Mouse (Mus musculus) cerebellum, adult 9-10 months (tissue): ENCODE results near the gene Cds1.

Experiments used
- DNase-seq: peaks from one replicate; pipeline ENCODE4 v3.0.0; 2022

The Cds1 gene

GRCm38 (mm10) chr5:101764554-101765347, at the start of gene Cds1:
Gene Cds1, plus strand, starts transcription at chr5:101765130.
- peak; percentile 90 for DNase-seq

- DNase-seq: no peak
These were observed 40.7 kb upstream of the Cds1 start for GRCm38 (mm10) chr5:101724216-101724615.

GRCm38 (mm10) chr5:101724756-101725155, 40.2 kb upstream of the Cds1 start:
- DNase-seq: no peak

GRCm38 (mm10) chr5:101725703-101726102, 39.2 kb upstream of the Cds1 start:
- no peak for DNase-seq

- DNase-seq: no peak
These were observed 38.6 kb upstream of the Cds1 start for GRCm38 (mm10) chr5:101726371-101726770.

DNA sequence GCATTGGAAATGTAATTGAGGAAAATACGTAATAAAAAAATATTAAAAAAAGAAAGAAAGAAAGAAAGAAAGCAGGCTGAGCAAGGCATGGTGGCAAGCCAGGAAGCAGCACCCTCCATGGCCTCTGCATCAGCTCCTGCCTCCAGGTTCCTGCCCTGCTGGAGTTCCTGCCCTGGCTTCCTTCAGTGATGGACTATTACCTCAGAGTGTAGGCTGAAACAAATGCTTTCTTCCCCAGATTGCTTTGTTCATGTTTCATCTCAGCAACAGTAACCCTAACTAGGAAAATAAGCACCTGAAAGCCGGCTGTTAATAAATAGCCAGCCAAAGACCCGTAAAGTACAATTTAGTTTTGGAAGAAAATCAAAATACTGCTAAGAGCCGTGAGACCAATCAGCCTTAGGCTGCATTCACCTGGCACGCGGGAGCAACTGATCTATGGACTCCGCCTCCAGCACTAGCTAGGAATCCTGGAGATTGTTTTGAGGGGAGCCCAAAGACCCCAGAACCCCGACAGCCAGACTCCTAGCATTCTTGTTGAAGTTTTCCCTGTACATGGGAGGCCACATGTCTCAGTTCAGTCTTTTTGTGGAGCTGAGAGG, 36.5 kb upstream of the Cds1 start:
- no peak for DNase-seq

GRCm38 (mm10) chr5:101737341-101737740, 27.6 kb upstream of the Cds1 start:
- no peak for DNase-seq

- no peak for DNase-seq
These were observed 24.3 kb upstream of the Cds1 start for GRCm38 (mm10) chr5:101740471-101741223.

- DNase-seq: no peak
These were observed 23.7 kb upstream of the Cds1 start for GRCm38 (mm10) chr5:101741224-101741591.

DNA sequence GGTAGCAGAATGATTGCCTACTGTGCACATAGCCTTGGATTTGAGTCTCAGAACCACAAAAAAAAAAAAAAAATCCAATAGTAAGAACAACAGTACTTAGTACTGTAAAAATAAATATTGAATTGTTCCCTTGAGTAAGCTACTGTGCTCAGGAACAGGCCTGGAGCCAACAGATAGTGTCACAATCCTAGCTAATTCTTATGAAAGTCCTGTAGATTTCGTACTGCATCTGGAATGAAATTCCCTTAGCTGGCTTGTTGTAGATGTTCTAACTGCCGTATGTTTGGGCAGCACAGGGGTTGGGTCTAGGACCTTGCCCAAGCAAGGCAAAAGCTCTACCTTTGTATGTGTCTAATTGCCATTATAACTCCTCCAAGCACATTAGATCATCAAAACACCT, 22.9 kb upstream of the Cds1 start:
- DNase-seq: no peak

- DNase-seq: no peak
These were observed 22.5 kb upstream of the Cds1 start for GRCm38 (mm10) chr5:101742425-101742824.

- DNase-seq: no peak
These were observed 20.0 kb upstream of the Cds1 start for GRCm38 (mm10) chr5:101744886-101745285.

GRCm38 (mm10) chr5:101753680-101754079, 11.2 kb upstream of the Cds1 start:
- DNase-seq: no peak

- DNase-seq: no peak
These were observed 7.3 kb upstream of the Cds1 start for GRCm38 (mm10) chr5:101757669-101758068.

- no peak for DNase-seq
These were observed 3.2 kb upstream of the Cds1 start for GRCm38 (mm10) chr5:101761685-101762084.

DNA sequence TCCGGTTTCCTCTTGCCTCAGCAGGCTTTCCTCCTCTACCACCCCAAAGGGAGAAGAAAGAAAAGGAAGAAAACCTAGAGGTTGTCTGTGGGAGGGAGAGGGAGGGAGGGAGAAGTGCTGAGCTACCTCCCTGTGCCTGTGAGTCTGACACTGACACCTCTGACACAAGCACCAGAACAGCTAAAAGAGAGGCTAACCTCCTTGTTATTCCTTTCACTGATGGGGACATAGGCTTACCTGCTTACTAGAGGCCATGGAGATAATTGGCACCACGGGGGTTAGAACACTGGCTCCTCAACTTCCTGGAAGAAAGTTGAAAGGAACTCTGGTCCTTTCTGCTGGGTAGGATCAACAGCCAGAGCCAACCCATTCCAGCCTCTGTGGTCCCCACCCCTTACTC, 1.4 kb upstream of the Cds1 start:
- no peak for DNase-seq

GRCm38 (mm10) chr5:101765390-101765901, 516 bp downstream of the Cds1 start:
- peak; percentile 64 for DNase-seq

- no peak for DNase-seq
These were observed 1.3 kb downstream of the Cds1 start for GRCm38 (mm10) chr5:101766248-101766647.

- no peak for DNase-seq
These were observed 2.2 kb downstream of the Cds1 start for GRCm38 (mm10) chr5:101767086-101767485.

DNA sequence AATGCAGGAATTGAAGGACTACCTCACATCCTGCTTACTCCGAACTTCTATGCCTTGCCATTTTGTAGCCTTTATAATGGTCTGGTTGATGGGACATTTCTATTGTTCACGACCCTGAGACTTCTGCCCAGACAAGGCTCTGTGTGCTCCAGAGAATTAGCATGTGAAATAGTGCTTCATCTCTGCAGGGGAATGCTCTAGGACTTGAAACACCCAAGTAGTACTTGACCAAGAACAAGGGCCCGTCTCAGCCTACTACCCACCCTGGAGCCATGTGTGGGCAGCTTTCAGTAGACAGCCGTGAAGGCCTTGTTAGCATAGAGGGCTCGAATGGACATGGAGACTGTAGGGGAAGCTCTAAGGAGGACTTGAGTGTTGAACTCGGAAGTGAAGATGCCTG, 2.6 kb downstream of the Cds1 start:
- no peak for DNase-seq

- no peak for DNase-seq
These were observed 3.6 kb downstream of the Cds1 start for GRCm38 (mm10) chr5:101768558-101768957.

GRCm38 (mm10) chr5:101772621-101773020, 7.7 kb downstream of the Cds1 start:
- DNase-seq: no peak

DNA sequence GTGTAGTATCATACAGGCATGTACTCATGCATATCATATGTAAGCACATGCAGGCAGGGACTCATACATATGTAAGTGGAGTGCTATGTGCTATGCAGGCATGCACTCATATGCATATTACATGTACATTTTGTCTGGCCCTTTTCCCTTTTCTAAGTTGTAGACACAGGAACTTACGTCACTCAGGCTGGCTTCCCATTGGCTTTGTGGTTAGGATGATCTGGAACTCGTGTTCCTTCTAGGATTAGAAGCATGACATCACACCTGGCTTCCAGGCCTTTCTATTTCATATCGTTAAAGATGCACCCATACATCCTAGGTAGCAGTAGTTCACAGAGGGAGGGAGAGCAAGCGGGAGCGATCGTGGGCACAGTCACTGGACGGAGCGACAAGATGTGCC, 10.3 kb downstream of the Cds1 start:
- DNase-seq: no peak

DNA sequence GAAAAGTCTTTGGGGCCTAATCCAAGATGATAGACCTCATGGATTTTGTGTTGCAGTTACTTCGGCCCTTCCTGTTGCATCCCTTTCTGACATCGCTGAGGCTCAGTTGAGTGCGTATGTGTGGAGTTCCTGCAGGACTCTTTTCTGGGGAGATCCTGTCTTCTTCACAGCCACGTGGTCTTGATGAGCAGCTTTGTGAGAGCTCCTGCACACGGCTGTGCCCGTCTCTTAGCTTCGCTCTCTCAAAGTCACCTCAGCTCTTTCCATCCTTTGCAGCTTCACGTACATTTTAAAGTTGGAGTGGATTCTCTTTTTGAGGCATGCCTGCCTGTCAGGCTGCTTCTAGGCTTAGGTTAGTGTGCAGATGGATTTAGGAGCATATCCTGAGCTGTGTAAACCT, 11.6 kb downstream of the Cds1 start:
- no peak for DNase-seq
